ENCODE assay signal across 9 mouse cellular contexts in the genomic region with DNA sequence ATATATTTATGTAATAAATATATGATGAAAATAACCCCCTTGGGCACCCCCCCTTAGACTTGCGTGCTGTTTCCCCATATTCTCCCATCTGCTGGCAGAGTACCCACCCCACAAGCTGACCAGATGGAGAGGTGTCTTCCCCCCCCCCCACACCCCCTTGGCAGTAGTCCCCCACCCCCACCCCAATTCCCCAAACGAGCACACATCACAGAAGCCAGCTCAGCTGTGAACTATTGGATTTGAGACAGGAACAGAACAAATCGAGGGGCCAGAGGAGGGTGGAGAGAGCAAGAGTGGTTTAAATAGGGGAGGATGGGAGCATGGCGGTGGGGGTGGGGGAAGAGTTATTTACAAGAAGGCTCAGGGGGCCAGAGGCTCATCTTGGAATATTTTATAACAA. TPM values are rescaled to one million over a fixed set of nuclear protein-coding genes. Genes with fewer than 3 reads are reported as not detected.
DNase-seq lines count a peak whose midpoint lies in the region; ATAC-seq and TF ChIP-seq lines count a peak whose summit lies in the region.
"Had no signal": no experiment of that assay in that cellular context is flagged by ENCODE, and none has a peak within 500 bp of the region (broad histone marks: within the 10 kb centered on the region; RNA-seq: fewer than 3 reads in every experiment).

No protein-coding gene starts in this region.

- whole genome bisulfite sequencing in liver, adult 2 months = 42% methylated on average over 4 of the region's 4 CpGs
- WGBS in forebrain, embryonic 13.5 days = 17% methylated on average over 4 of the region's 4 CpGs
- WGBS in intestine, embryonic 15.5 days = 18% methylated on average over 4 of the region's 4 CpGs
- 5% methylated on average over 4 of the region's 4 CpGs for WGBS in neural tube, embryonic 13.5 days

- H3K36me3 ChIP-seq in liver, adult 2 months (ENCODE audit: control insufficient read depth, insufficient read depth, low read length) = peaks cover 46% of the 10 kb centered on the region
- peaks cover 70% of the 10 kb centered on the region for H3K36me3 ChIP-seq in forebrain, embryonic 13.5 days (ENCODE audit: poor library complexity, severe bottlenecking)
- H3K36me3 ChIP-seq in intestine, embryonic 15.5 days = peaks cover 43% of the 10 kb centered on the region
- H3K36me3 ChIP-seq in neural tube, embryonic 13.5 days = peaks cover 69% of the 10 kb centered on the region

- DNase-seq in liver, adult 2 months (ENCODE audit: extremely low read depth, low read depth, low spot score) = peak; percentile 26
- DNase-seq in liver = no peak
- DNase-seq in adrenal gland, postnatal 4 days (ENCODE audit: low spot score in 2 of 2) = no peak
- no peak for DNase-seq in ovary, postnatal 10 days (ENCODE audit: low spot score)

- H3K27ac ChIP-seq in liver, adult 2 months (replicated peaks; ENCODE audit: insufficient read depth, low read depth, low read length) = no peak overlapping the region
- peak overlapping the region; percentile 88 for H3K27ac ChIP-seq in forebrain, embryonic 13.5 days
- peak overlapping the region; percentile 70 for H3K27ac ChIP-seq in intestine, embryonic 15.5 days
- H3K27ac ChIP-seq in neural tube, embryonic 13.5 days (replicated peaks) = peak overlapping the region; percentile 86

- no peak overlapping the region for H3K9ac ChIP-seq in liver, adult 2 months (ENCODE audit: low read depth, low read length)
- H3K9ac ChIP-seq in forebrain, embryonic 13.5 days = peak overlapping the region; percentile 58
- H3K9ac ChIP-seq in intestine, embryonic 15.5 days = peak overlapping the region; percentile 37; the same call in 1 of the 2 replicates
- peak overlapping the region; percentile 62 for H3K9ac ChIP-seq in neural tube, embryonic 13.5 days

- TF ChIP-seq CTCF in liver, adult 2 months (IDR thresholded peaks at IDR 0.05; ENCODE audit: low read depth, low read length) = no peak

- H3K27me3 ChIP-seq in liver, adult 2 months (ENCODE audit: control insufficient read depth, insufficient read depth, low read length) = no peaks in the 10 kb centered on the region
- no peaks in the 10 kb centered on the region for H3K27me3 ChIP-seq in forebrain, embryonic 13.5 days
- H3K27me3 ChIP-seq in intestine, embryonic 15.5 days (replicated peaks) = no peaks in the 10 kb centered on the region
- no peaks in the 10 kb centered on the region for H3K27me3 ChIP-seq in neural tube, embryonic 13.5 days
- H3K27me3 ChIP-seq: Patski had no signal

- peak overlapping the region; percentile 53 for H3K4me2 ChIP-seq in forebrain, embryonic 13.5 days
- peak overlapping the region; percentile 48 for H3K4me2 ChIP-seq in intestine, embryonic 15.5 days (replicated peaks)
- H3K4me2 ChIP-seq in neural tube, embryonic 13.5 days = peak overlapping the region; percentile 41

- no peaks in the 10 kb centered on the region for H3K9me3 ChIP-seq in forebrain, embryonic 13.5 days (replicated peaks)
- H3K9me3 ChIP-seq in intestine, embryonic 15.5 days = no peaks in the 10 kb centered on the region
- H3K9me3 ChIP-seq in neural tube, embryonic 13.5 days = no peaks in the 10 kb centered on the region

- no peaks in the 10 kb centered on the region for H3K79me2 ChIP-seq in liver, adult 2 months (ENCODE audit: control insufficient read depth, insufficient read depth, low read length)

- TF ChIP-seq POLR2A in liver, adult 2 months (IDR thresholded peaks at IDR 0.05; ENCODE audit: extremely low read depth, insufficient read depth, low read length) = no peak

- H3K4me1 ChIP-seq in liver, adult 2 months (ENCODE audit: control insufficient read depth, insufficient read depth, low read length) = peaks cover 9% of the 10 kb centered on the region
- H3K4me1 ChIP-seq in forebrain, embryonic 13.5 days = peaks cover 56% of the 10 kb centered on the region
- H3K4me1 ChIP-seq in intestine, embryonic 15.5 days (replicated peaks) = peaks cover 57% of the 10 kb centered on the region
- H3K4me1 ChIP-seq in neural tube, embryonic 13.5 days (replicated peaks) = peaks cover 57% of the 10 kb centered on the region

- peak; percentile 14; the same call in 1 of the 2 replicates for ATAC-seq in forebrain, embryonic 13.5 days
- no peak for ATAC-seq in intestine, embryonic 15.5 days
- ATAC-seq in neural tube, embryonic 13.5 days (ENCODE audit: low read depth) = 0 out of 2 replicates have a peak, but pooled peaks have one; percentile 8
- no peak for ATAC-seq in megakaryocyte, adult 5-6 weeks (ENCODE audit: poor library complexity, severe bottlenecking)
- ATAC-seq: Patski had no signal

- no peak overlapping the region for H3K4me3 ChIP-seq in liver, adult 2 months (ENCODE audit: insufficient read depth, low read depth, low read length)
- peak overlapping the region; percentile 25 for H3K4me3 ChIP-seq in forebrain, embryonic 13.5 days
- H3K4me3 ChIP-seq in intestine, embryonic 15.5 days (replicated peaks) = peak overlapping the region; percentile 12; the same call in 1 of the 2 replicates
- peak overlapping the region; percentile 15 for H3K4me3 ChIP-seq in neural tube, embryonic 13.5 days

RNA-seq across cellular contexts. Expression of a gene that starts 7.4 kb away (rescaled TPM):
- total RNA-seq in liver, adult 2 months (2014; rRNA removed) = 19.0 and 45.4 TPM in 2 replicates
- polyA plus RNA-seq in liver, adult 2 months (2012; rRNA removed) = 75.4 and 106 TPM in 2 replicates
- 2.1 and 2.3 TPM in 2 replicates for polyA plus RNA-seq in forebrain, embryonic 13.5 days (2015; fragmentation: Nextera tagmentation; extraction: Ambion mirVana)
- 2.6 and 2.7 TPM in 2 replicates for polyA plus RNA-seq in intestine, embryonic 15.5 days (2015; fragmentation: Nextera tagmentation; extraction: Ambion mirVana)
- 3.4 and 3.6 TPM in 2 replicates for polyA plus RNA-seq in neural tube, embryonic 13.5 days (2015; fragmentation: Nextera tagmentation; extraction: Ambion mirVana)
- 0.11 and 0.25 TPM in 2 replicates for total RNA-seq in megakaryocyte, adult 5-6 weeks (2015)
- total RNA-seq in megakaryocyte, adult 5-6 weeks (2017) = 0.12 and 0.37 TPM in 2 replicates
- total RNA-seq in adrenal gland, postnatal 4 days (2021) = 100 to 1,000 TPM; 104 to 115 TPM

RNA-seq across cellular contexts. Expression of a gene that starts 27.3 kb away (rescaled TPM):
- total RNA-seq in liver, adult 2 months (2014; rRNA removed) = 5.5 and 8.9 TPM in 2 replicates
- polyA plus RNA-seq in liver, adult 2 months (2012; rRNA removed) = 13.6 and 14.9 TPM in 2 replicates
- polyA plus RNA-seq in forebrain, embryonic 13.5 days (2015; fragmentation: Nextera tagmentation; extraction: Ambion mirVana) = 93.5 and 95.2 TPM in 2 replicates
- polyA plus RNA-seq in intestine, embryonic 15.5 days (2015; fragmentation: Nextera tagmentation; extraction: Ambion mirVana) = 42.7 and 45.5 TPM in 2 replicates
- 89.5 and 94.4 TPM in 2 replicates for polyA plus RNA-seq in neural tube, embryonic 13.5 days (2015; fragmentation: Nextera tagmentation; extraction: Ambion mirVana)
- 10.0 and 11.6 TPM in 2 replicates for total RNA-seq in megakaryocyte, adult 5-6 weeks (2015)
- total RNA-seq in megakaryocyte, adult 5-6 weeks (2017) = 8.0 and 9.0 TPM in 2 replicates
- total RNA-seq in adrenal gland, postnatal 4 days (2021) = 100 to 1,000 TPM; 181 to 195 TPM

RNA-seq across cellular contexts. Expression of a gene that starts 27.6 kb away (rescaled TPM):
- total RNA-seq in liver, adult 2 months (2014; rRNA removed) = 15.5 and 17.7 TPM in 2 replicates
- polyA plus RNA-seq in liver, adult 2 months (2012; rRNA removed) = 17.0 and 17.2 TPM in 2 replicates
- 31.3 and 32.9 TPM in 2 replicates for polyA plus RNA-seq in forebrain, embryonic 13.5 days (2015; fragmentation: Nextera tagmentation; extraction: Ambion mirVana)
- polyA plus RNA-seq in intestine, embryonic 15.5 days (2015; fragmentation: Nextera tagmentation; extraction: Ambion mirVana) = 18.9 and 19.7 TPM in 2 replicates
- 31.5 and 33.2 TPM in 2 replicates for polyA plus RNA-seq in neural tube, embryonic 13.5 days (2015; fragmentation: Nextera tagmentation; extraction: Ambion mirVana)
- 73.7 and 74.9 TPM in 2 replicates for total RNA-seq in megakaryocyte, adult 5-6 weeks (2015)
- total RNA-seq in megakaryocyte, adult 5-6 weeks (2017) = 111 and 119 TPM in 2 replicates
- 100 to 1,000 TPM; 119 to 121 TPM for total RNA-seq in adrenal gland, postnatal 4 days (2021)

RNA-seq across cellular contexts. Expression of a gene that starts 37.0 kb away (rescaled TPM):
- total RNA-seq in liver, adult 2 months (2014; rRNA removed) = 3.6 and 6.6 TPM in 2 replicates
- 11.2 and 12.5 TPM in 2 replicates for polyA plus RNA-seq in liver, adult 2 months (2012; rRNA removed)
- 46.4 and 51.1 TPM in 2 replicates for polyA plus RNA-seq in forebrain, embryonic 13.5 days (2015; fragmentation: Nextera tagmentation; extraction: Ambion mirVana)
- 28.2 and 29.8 TPM in 2 replicates for polyA plus RNA-seq in intestine, embryonic 15.5 days (2015; fragmentation: Nextera tagmentation; extraction: Ambion mirVana)
- 55.1 and 57.7 TPM in 2 replicates for polyA plus RNA-seq in neural tube, embryonic 13.5 days (2015; fragmentation: Nextera tagmentation; extraction: Ambion mirVana)
- total RNA-seq in megakaryocyte, adult 5-6 weeks (2015) = 35.6 and 39.9 TPM in 2 replicates
- 32.1 and 33.2 TPM in 2 replicates for total RNA-seq in megakaryocyte, adult 5-6 weeks (2017)
- 10 to 100 TPM; 45.2 to 54.8 TPM for total RNA-seq in adrenal gland, postnatal 4 days (2021)

RNA-seq across cellular contexts. Expression of a gene that starts 38.5 kb away (rescaled TPM):
- total RNA-seq in liver, adult 2 months (2014; rRNA removed) = 3.9 and 6.2 TPM in 2 replicates
- 16.2 and 23.2 TPM in 2 replicates for polyA plus RNA-seq in liver, adult 2 months (2012; rRNA removed)
- polyA plus RNA-seq in forebrain, embryonic 13.5 days (2015; fragmentation: Nextera tagmentation; extraction: Ambion mirVana) = 79.0 and 86.0 TPM in 2 replicates
- 39.6 and 42.5 TPM in 2 replicates for polyA plus RNA-seq in intestine, embryonic 15.5 days (2015; fragmentation: Nextera tagmentation; extraction: Ambion mirVana)
- polyA plus RNA-seq in neural tube, embryonic 13.5 days (2015; fragmentation: Nextera tagmentation; extraction: Ambion mirVana) = 62.3 and 69.1 TPM in 2 replicates
- 17.9 and 21.5 TPM in 2 replicates for total RNA-seq in megakaryocyte, adult 5-6 weeks (2015)
- total RNA-seq in megakaryocyte, adult 5-6 weeks (2017) = 22.6 and 31.3 TPM in 2 replicates
- 10 to 100 TPM; 75.7 to 84.8 TPM for total RNA-seq in adrenal gland, postnatal 4 days (2021)

Comparison
In these comparisons a context has a peak if more than half of its experiments do, and no peak if none do; other contexts are left out.
1. ATAC-seq: peak in forebrain, embryonic 13.5 days (single experiment) and neural tube, embryonic 13.5 days (single experiment); none in intestine, embryonic 15.5 days (single experiment) and megakaryocyte, adult 5-6 weeks (single experiment).
2. RNA of a gene that starts 7.4 kb away (polyA plus RNA-seq): 75.4 to 106 TPM in liver, adult 2 months; 3.4 to 3.6 TPM in neural tube, embryonic 13.5 days, 2.6 to 2.7 TPM in intestine, embryonic 15.5 days and 2.1 to 2.3 TPM in forebrain, embryonic 13.5 days; every median in the first group is over 10 times any median in the second.
3. Peak in every context shown above with its lines, with median percentiles within 50 percentile points of each other: H3K4me2 ChIP-seq.